Mouse (Mus musculus): ENCODE data around the gene Col19a1.

Col19a1 gene

DNA sequence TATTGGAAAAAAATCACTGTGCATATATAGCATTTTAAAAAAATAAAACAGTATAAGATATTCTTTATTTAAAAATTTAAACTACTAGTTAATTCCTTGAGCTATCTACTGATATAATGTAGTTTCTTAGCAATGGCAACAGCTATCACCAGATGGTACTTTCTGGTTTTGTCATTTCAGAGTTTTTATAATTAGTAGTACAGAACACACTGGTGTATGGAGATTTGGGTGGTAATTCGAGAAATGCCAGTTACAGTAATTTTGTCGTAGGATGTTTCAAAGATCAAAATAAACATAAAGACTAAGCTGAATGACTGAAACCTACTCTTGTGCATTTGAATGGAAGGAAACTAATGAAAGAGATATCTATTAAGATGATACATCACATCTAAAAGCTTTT lies 129.3 kb downstream of the Col19a1 start:
- no peak for DNase-seq

- no peak for DNase-seq
These were observed 134.6 kb downstream of the Col19a1 start for GRCm38 (mm10) chr1:24452572-24453269.

- DNase-seq = peak; percentile 3
These were observed 135.1 kb downstream of the Col19a1 start for GRCm38 (mm10) chr1:24452159-24452558.

- no peak for DNase-seq
These were observed 149.8 kb downstream of the Col19a1 start for GRCm38 (mm10) chr1:24437425-24437824.

- DNase-seq = no peak
These were observed 159.0 kb downstream of the Col19a1 start for GRCm38 (mm10) chr1:24428306-24428705.

- peak; percentile 38 for DNase-seq
These were observed 209.0 kb downstream of the Col19a1 start for GRCm38 (mm10) chr1:24378125-24378821.

GRCm38 (mm10) chr1:24374902-24375301 lies 212.4 kb downstream of the Col19a1 start:
- DNase-seq = no peak

DNA sequence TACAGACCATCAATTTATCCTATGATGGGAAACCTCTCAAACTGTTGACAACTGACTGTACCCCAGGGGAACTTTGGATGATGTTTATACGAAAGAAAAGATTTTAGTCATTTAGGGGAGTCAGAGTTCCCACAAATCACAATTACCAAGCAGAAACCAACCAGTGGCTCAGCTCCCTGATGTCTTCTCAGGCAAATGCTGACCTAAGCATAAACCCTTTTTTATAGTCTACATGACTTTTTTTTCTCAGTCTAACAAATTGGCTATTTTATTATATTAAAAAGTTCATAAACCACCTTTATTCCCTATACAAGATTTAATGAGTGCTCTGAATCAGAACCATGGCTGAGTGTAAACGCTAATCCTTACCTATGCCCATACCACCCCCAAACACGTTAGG lies 213.6 kb downstream of the Col19a1 start:
- DNase-seq = no peak

GRCm38 (mm10) chr1:24372471-24373258 lies 214.6 kb downstream of the Col19a1 start:
- no peak for DNase-seq

- peak; percentile 6 for DNase-seq
These were observed 219.4 kb downstream of the Col19a1 start for GRCm38 (mm10) chr1:24367570-24368517.

GRCm38 (mm10) chr1:24364775-24365174 lies 222.5 kb downstream of the Col19a1 start:
- DNase-seq = no peak

GRCm38 (mm10) chr1:24361990-24362635 lies 225.2 kb downstream of the Col19a1 start:
- DNase-seq = no peak

DNA sequence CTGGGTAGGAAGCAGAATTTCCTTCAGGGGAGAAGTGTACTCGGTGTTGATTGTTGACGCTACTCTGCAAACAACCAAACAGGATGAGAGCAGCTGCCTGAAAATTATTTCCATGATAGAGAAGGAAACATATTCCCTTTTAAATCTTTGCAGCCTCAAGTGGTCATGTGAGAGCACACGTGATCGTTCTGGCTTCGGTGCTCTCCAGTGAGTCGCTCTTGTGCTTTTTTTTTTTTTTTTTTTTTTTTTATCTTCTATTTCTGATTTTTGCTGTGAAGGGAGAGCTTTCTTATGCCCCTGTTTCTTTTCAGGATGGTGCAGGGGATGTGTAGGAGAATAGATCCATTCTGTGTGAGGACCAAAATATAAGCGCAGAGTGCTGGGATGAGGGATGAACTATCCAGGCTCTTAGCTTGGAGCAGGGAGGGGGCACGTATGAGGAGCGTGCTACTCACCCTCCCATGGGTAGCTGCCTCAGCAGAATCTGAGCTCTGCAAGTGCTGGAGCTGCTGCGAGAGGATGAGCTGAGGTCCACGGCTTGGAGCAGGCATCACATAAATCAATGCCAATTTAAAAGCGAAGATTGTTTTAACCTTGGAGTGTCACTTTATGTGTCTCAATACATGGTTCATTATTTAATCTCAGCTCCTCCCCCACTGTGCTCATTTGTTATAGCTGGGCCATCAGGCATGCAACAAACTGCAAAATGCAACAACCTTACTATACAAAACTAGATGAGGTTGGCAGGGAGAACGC lies 237.6 kb downstream of the Col19a1 start:
- DNase-seq = no peak

GRCm38 (mm10) chr1:24347621-24348160 lies 239.6 kb downstream of the Col19a1 start:
- DNase-seq = no peak

DNA sequence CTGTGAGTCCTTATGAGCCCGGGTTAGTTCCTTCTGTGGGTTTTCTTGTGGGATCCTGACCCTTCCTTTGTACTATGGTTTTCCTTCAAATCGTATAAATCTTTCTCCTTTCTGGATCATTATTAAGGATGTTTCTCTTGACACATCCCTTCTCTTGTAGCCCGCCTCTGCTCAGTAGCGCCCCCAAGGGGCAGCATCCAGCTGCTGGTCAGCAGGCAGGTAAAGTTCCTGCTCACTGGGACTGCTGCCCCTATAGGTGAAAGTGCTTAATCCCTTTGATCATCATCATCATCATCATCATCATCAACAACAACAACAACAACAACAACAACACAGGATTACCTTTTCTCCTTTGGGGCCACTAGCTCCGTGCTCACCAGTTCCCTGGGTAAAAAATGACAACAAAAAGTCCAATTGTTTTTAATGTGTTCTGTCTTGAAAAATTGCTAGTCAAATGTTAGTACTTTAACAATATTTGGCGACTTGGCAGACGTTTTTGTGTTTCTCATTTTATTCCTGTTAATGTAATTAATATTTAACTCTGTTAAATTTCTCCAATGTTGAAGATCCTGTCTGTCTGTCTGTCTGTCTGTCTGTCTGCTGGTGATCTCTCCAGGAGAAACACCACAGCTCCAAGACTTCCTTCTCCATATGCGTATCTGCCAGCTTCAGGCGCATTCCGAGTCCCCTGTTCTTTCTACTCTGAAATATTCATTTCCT lies 249.6 kb downstream of the Col19a1 start:
- no peak for DNase-seq

DNA sequence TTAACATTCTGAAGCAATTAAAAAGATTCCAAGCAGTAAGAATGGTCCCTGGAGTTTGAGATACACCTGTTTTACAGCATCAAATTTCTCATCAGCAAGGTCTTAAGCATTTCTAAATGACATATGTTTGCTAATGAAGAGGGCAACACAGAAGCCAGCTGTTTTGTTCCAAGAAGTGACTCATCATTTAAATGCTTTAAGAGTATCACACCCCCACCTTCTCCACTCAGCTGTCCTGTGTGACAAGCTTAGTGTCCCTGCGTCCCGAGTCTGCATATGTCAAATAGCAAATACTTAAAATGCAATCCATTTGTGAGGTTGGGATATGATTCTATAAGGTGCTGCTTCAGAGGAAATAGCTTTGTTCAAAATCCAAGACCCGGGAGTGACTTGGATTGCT lies 251.2 kb downstream of the Col19a1 start:
- DNase-seq = no peak

- no peak for DNase-seq
These were observed 270.2 kb downstream of the Col19a1 start for GRCm38 (mm10) chr1:24316961-24317589.

- no peak for DNase-seq
These were observed 270.8 kb downstream of the Col19a1 start for GRCm38 (mm10) chr1:24316490-24316889.

- DNase-seq = no peak
These were observed 276.4 kb downstream of the Col19a1 start for GRCm38 (mm10) chr1:24310847-24311246.

- no peak for DNase-seq
These were observed 277.1 kb downstream of the Col19a1 start for GRCm38 (mm10) chr1:24310193-24310592.

Measured in liver (tissue).